Mouse (Mus musculus): ENCODE results near the gene Cenpx.

The Cenpx gene

DNA sequence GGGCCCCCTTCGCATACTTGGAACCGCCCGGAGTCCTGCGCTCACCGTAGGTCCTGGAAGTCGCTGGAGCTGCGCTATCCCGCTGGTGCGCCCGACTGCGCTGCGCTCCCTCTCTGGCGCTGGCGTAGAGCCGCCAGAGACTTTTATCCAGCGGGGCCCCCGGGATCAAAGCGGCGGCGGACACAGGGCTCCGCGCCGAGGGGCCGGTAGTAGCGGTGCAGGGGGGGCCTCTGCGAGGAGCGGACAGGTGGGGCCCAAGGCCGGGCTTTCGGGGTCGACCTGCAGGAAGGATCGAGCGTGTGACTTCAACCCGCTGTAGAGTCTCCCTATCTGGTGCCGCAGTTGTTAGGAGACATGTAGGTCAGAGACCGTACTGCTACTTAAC, 52.5 kb downstream of the Cenpx start, which contains the start of gene Notum:
TSS of gene Notum (minus strand) at position 100 of the 385 bp plus-strand sequence.
- no peak for DNase-seq (ENCODE audit: low read depth, low spot score)

Data from 3T3-L1 (cell line).